Mouse (Mus musculus) midbrain, embryonic 16.5 days (tissue): ENCODE results near the gene Atp6ap1l. TPM values are rescaled to one million over a fixed set of nuclear protein-coding genes. Genes with fewer than 3 reads are reported as not detected.
"Not testable (repeated sequence)": the region's sequence is repeated elsewhere in the genome, so short reads cannot be mapped to it uniquely, and the experiment has no call there.

ENCODE experiments used
- ATAC-seq: fragments of 200-750 bp; cut with Nextera tagmentation; 2 replicates; pipeline ENCODE4 v1.8.0; 2017; ENCODE audit warnings: moderate TSS enrichment
- H3K27ac ChIP-seq: fragments of 300-500 bp; sonication (generic); 2 replicates; pipeline ENCODE4 v1.5.1; 2014; ENCODE audit warnings: mild to moderate bottlenecking, low read length, mixed read lengths
- H3K27me3 ChIP-seq: fragments of 300-500 bp; sonication (generic); 2 replicates; pipeline ENCODE4 v1.6.1; 2014; ENCODE audit warnings: low read depth, low read length, mixed read lengths; ENCODE audit not compliant: control insufficient read depth, insufficient read depth
- H3K36me3 ChIP-seq: fragments of 300-500 bp; sonication (generic); 2 replicates; pipeline ENCODE4 v1.6.1; 2014; ENCODE audit warnings: mild to moderate bottlenecking, low read length, moderate library complexity, mixed read lengths; ENCODE audit not compliant: control insufficient read depth, insufficient read depth
- H3K4me1 ChIP-seq: fragments of 300-500 bp; sonication (generic); 2 replicates; pipeline ENCODE4 v1.6.1; 2014; ENCODE audit warnings: mild to moderate bottlenecking, low read length, mixed read lengths; ENCODE audit not compliant: control insufficient read depth, insufficient read depth
- H3K4me2 ChIP-seq: fragments of 300-500 bp; sonication (generic); 2 replicates; pipeline ENCODE4 v1.6.1; 2014; ENCODE audit warnings: mild to moderate bottlenecking, low read length, mixed read lengths
- H3K4me3 ChIP-seq: fragments of 300-500 bp; sonication (generic); 2 replicates; pipeline ENCODE4 v1.5.1; 2014; ENCODE audit warnings: low read depth, mild to moderate bottlenecking, low read length, moderate library complexity, mixed read lengths
- H3K9ac ChIP-seq: fragments of 300-500 bp; sonication (generic); 2 replicates; pipeline ENCODE4 v1.6.1; 2014; ENCODE audit warnings: low read depth, low read length, mixed read lengths
- H3K9me3 ChIP-seq: fragments of 300-500 bp; sonication (generic); replicated peaks from 2 replicates; pipeline ENCODE4 v1.6.1; 2014; ENCODE audit warnings: mild to moderate bottlenecking, low read length, mixed read lengths; ENCODE audit not compliant: control insufficient read depth, poor library complexity, severe bottlenecking
- WGBS: fragments of 180-500 bp; shearing (Covaris S2); extraction: QIAGEN DNeasy Blood & Tissue Kit; methylation state at CpG from one replicate; pipeline ENCODE4 v1.1.7; 2014; 5-methylcytosine and 5-hydroxymethylcytosine counted together
- polyA plus RNA-seq: library from polyadenylated mRNA; unstranded; fragments of >200 nt; fragmentation: Nextera tagmentation; extraction: Ambion mirVana; gene quantifications from 2 replicates; pipeline ENCODE4 v1.2.1, GENCODE M21; 2015

The Atp6ap1l gene
- polyA plus RNA-seq = 0.44 and 0.82 TPM in 2 replicates

DNA sequence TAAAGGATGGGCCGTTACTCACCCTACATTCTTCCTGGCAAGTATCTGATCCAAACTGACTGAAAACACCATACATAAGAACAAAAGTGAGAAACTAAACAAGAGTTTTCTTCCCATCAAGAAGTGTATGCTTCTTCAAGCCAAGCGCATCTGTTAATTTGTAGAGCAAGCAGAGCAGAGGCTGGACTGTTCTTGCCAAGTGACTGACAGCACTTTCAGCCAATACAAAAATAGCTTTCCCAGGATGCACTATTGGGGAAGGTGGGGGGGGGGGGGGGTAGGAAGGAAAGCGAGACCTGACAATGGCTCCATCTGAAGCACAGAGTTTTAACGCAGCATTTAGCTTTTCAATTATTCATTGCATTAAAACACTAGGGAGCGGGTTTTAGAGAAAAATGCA, at the start of gene Atp6ap1l:
Gene Atp6ap1l, minus strand, starts transcription at position 180 of the 400 bp plus-strand sequence.
- H3K36me3 ChIP-seq = no peaks in the 10 kb centered on the region
- ATAC-seq = no peak
- no peak within 1 kb of the TSS for H3K4me3 ChIP-seq
- H3K9me3 ChIP-seq = no peaks in the 10 kb centered on the region
- no peaks in the 10 kb centered on the region for H3K27me3 ChIP-seq
- H3K9ac ChIP-seq = no peak within 1 kb of the TSS
- 76% methylated on average over 5 of the region's 5 CpGs for WGBS
- H3K4me2 ChIP-seq = no peak within 1 kb of the TSS
- H3K4me1 ChIP-seq = no peaks in the 10 kb centered on the region
- no peak within 1 kb of the TSS for H3K27ac ChIP-seq

DNA sequence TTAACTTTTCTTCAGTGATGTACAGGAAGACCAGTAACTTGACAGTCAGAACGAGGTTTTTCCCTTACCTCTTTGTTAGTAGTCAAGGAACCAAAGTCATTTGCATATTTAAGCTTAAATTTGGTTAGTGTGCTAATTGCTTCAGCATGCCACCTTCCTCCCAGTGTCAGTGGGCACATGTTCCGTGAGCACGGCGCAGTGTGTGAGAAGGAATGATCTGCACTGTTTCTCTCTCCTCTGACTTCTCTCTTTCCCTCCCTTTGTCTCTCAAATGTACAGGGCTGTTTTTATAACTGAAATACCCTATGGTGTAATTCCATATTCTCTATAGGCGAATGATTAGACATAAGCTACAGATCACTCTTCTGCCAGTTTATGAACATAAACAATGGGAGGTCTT, 34.4 kb upstream of the Atp6ap1l start:
- Histone ChIP-seq H3K9me3 (no peaks in the 10 kb centered on the region), H3K4me2 (no peak overlapping the region), H3K9ac (no peak overlapping the region), H3K4me3 (no peak overlapping the region), H3K36me3 (no peaks in the 10 kb centered on the region), H3K27me3 (no peaks in the 10 kb centered on the region), H3K4me1 (no peaks in the 10 kb centered on the region), H3K27ac (no peak overlapping the region)
- 86% methylated on average over 5 of the region's 5 CpGs for WGBS
- no peak for ATAC-seq

DNA sequence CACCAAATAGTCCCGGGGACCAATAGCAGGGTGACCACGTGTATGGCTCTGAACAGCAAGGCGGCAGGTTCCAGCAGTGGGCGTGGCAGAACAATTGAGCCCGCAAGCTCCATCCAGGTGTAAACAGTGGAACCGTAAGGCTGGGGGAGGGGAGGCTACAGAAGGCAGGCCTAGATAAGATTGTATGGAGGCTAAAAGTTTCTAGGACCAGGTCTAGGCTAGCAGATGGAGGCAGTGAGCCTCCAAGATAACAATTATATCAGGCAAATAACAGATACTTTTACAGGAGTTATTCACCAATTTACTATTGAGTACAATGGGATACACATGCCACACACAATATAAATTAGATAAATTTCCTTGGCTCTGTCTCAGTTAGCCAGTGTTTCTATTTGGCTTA, 34.0 kb upstream of the Atp6ap1l start:
- H3K4me3 ChIP-seq = no peak overlapping the region
- H3K4me2 ChIP-seq = no peak overlapping the region
- no peak overlapping the region for H3K27ac ChIP-seq
- no peaks in the 10 kb centered on the region for H3K27me3 ChIP-seq
- ATAC-seq = no peak
- WGBS = 69% methylated on average over 6 of the region's 6 CpGs
- no peaks in the 10 kb centered on the region for H3K4me1 ChIP-seq
- H3K36me3 ChIP-seq = no peaks in the 10 kb centered on the region
- H3K9ac ChIP-seq = no peak overlapping the region
- H3K9me3 ChIP-seq = no peaks in the 10 kb centered on the region

DNA sequence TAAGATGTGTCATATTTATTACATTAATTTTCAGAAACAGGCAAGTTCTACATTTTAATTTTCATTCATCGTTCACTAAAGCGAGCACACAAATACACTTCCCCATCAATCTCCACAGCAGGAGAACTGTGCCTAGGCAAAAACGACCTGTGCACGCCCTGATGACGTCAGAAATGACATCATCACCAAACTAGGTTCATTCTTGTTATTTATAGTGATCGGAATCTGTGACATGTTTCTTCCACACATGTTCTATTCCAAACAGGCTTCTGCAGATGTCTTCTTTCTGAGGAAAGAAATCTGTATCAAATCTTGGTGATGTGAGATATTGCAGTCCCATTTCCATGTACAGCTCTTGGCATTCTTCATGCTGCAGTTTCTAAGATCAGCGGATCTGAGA, 30.7 kb upstream of the Atp6ap1l start:
- Histone ChIP-seq H3K4me3 (no peak overlapping the region), H3K27me3 (no peaks in the 10 kb centered on the region), H3K9ac (no peak overlapping the region), H3K4me1 (no peaks in the 10 kb centered on the region), H3K4me2 (no peak overlapping the region), H3K36me3 (no peaks in the 10 kb centered on the region), H3K27ac (no peak overlapping the region), H3K9me3 (no peaks in the 10 kb centered on the region)
- 92% methylated on average over 7 of the region's 7 CpGs for WGBS
- ATAC-seq = no peak

DNA sequence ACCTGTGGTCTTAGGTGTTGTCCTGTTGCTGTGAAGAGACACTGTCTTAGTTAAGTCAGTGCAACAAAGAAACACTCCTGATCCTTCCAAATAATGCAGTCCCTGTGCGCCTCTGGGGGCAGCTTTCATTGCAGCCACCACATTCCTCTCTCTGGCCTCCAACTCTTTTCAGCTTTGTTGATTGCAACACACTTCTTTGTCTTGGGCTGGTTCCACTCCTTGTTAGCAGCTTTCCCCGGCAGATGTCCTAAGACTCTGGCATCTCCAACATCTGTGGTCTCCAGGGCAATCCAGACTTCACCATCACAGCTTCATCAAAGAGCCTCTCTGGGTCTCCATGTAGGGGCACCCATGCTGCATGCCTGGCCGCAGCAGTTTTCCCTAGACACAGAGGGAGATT, 28.1 kb upstream of the Atp6ap1l start:
- Histone ChIP-seq H3K9ac (no peak overlapping the region), H3K4me3 (no peak overlapping the region), H3K36me3 (peaks cover 3% of the 10 kb centered on the region; the same call in 1 of the 2 replicates), H3K9me3 (no peaks in the 10 kb centered on the region), H3K27me3 (no peaks in the 10 kb centered on the region), H3K27ac (no peak overlapping the region), H3K4me2 (no peak overlapping the region), H3K4me1 (no peaks in the 10 kb centered on the region)
- WGBS = 58% methylated on average over 3 of the region's 3 CpGs
- ATAC-seq = no peak

DNA sequence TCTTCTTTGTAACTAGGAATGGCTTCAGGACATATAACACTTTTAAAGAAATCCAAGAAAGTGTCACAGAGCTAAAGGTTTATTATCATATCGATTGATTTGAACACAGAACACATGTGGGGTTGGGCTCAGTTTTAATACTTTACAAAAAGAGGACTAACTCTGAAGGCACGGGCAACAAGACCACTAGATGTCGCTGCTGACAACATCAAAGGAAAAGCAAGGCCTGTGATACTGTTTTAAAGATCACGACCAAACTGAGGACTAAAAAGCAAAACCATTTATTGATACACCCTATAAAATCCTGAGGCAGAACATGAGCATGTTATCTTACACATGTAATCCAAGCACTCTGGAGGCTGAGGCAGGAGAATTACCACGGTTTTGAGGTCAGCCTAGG, 24.7 kb upstream of the Atp6ap1l start:
- no peaks in the 10 kb centered on the region for H3K4me1 ChIP-seq
- 22% methylated on average over 5 of the region's 5 CpGs for WGBS

DNA sequence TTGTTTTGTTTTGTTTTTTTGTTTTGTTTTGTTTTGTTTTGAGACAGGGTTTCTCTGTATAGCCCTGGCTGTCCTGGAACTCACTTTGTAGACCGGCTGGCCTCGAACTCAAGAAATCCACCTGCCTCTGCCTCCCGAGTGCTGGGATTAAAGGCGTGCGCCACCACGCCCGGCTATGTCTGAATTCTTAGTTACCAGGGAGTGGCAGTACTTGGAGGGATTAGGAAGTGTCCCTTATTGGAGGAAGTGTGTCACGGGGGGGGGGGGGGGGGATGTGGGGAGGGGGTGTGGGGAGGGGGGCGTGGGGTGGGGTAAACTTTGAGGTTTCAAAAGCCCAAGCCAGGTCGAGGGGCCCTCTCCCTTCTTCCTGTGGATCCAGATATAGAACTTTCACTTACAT, 23.1 kb upstream of the Atp6ap1l start:
- not testable (repeated sequence) for ATAC-seq, H3K4me2 ChIP-seq, H3K4me3 ChIP-seq, H3K27ac ChIP-seq, H3K27me3 ChIP-seq, H3K9me3 ChIP-seq, H3K4me1 ChIP-seq, H3K9ac ChIP-seq
- 96% methylated on average over 9 of the region's 10 CpGs for WGBS
- H3K36me3 ChIP-seq = peaks cover 21% of the 10 kb centered on the region

More for the DNA sequence above, 24.7 kb upstream of the Atp6ap1l start:
- no peaks in the 10 kb centered on the region for H3K9me3 ChIP-seq
- H3K27ac ChIP-seq = no peak overlapping the region
- ATAC-seq = 0 out of 2 replicates have a peak, but pooled peaks have one; percentile 37
- H3K36me3 ChIP-seq = peaks cover 21% of the 10 kb centered on the region
- H3K4me2 ChIP-seq = no peak overlapping the region
- no peak overlapping the region for H3K4me3 ChIP-seq
- 0 out of 2 replicates have a peak overlapping the region, but pooled peaks have one; percentile 7 for H3K9ac ChIP-seq
- no peaks in the 10 kb centered on the region for H3K27me3 ChIP-seq

DNA sequence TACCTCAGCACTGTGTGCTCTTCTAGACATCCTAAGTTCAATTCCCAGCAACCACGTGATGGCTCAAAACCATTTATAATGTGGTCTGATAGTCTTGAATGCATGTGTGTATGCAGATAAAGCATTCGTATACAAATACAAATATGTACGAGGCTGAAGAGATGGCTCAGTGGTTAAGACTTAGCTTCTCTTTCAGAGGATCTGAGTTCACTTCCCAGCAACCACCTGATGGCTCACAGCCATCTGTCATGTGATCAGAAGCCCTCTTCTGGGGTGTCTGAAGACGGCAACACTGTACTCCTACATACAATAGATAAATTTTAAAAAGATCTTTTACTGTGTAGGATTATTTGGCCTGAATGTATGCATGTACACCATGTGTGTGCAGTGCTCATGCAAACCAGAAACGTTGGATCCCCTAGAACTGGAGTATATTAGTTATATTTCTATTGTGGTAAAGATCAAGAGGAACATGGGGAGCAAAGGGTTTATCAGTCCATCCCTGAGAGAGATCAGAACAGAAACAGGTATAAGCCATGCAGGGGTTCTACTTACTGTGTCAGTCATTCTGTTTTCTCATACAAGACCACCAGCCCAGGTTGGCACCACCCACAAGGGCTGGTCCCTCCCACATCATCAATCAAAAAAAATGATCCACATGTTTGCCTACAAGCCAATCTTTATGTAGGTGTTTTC, 21.9 kb upstream of the Atp6ap1l start:
- ATAC-seq = no peak
- H3K4me2 ChIP-seq = no peak overlapping the region
- H3K27me3 ChIP-seq = no peaks in the 10 kb centered on the region
- peaks cover 6% of the 10 kb centered on the region for H3K4me1 ChIP-seq
- 79% methylated on average over 5 of the region's 5 CpGs for WGBS
- no peaks in the 10 kb centered on the region for H3K9me3 ChIP-seq
- no peak overlapping the region for H3K9ac ChIP-seq
- no peak overlapping the region for H3K4me3 ChIP-seq
- H3K36me3 ChIP-seq = peaks cover 21% of the 10 kb centered on the region
- H3K27ac ChIP-seq = no peak overlapping the region

DNA sequence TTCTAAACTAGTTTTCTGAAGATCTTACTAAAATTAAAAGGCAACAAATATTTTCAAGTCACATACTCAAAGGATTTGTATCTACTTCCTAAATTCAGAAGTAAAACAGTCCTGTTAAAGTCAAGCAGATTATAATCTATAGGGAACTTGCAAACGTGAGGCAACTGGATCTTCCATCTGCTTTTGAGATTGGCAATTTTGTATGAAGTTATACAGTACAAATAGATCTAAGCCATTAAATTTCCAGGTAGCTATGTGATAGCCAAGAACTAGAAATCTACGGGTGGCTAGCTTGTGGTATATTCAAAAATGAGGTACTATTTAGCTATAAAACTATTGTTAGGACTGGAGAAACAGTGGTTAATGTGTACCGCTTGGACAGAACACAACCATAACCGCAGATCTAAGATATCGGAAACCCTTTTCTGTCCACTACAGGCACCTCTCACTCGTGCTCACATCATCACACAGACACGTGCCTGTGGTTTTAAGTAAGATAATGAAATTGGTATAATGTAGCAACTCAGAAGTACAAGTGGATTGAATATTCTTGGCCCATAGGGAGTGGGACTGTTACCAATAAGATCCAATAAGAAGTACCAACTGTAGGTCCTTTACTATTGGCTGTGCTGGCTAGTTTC, 21.1 kb upstream of the Atp6ap1l start:
- peaks cover 6% of the 10 kb centered on the region for H3K4me1 ChIP-seq
- no peak overlapping the region for H3K4me3 ChIP-seq
- no peaks in the 10 kb centered on the region for H3K9me3 ChIP-seq
- H3K27ac ChIP-seq = no peak overlapping the region
- no peak for ATAC-seq
- no peaks in the 10 kb centered on the region for H3K27me3 ChIP-seq
- peaks cover 21% of the 10 kb centered on the region for H3K36me3 ChIP-seq
- 86% methylated on average over 7 of the region's 7 CpGs for WGBS
- no peak overlapping the region for H3K4me2 ChIP-seq
- no peak overlapping the region for H3K9ac ChIP-seq
